Mouse (Mus musculus): ENCODE results near the gene Cpne4. TPM values are rescaled to one million over a fixed set of nuclear protein-coding genes. Genes with fewer than 3 reads are reported as not detected.
A peak's percentile ranks its signal among the peaks of the same experiment; 100 is the strongest.

Gene Cpne4
- polyA plus RNA-seq, 1 experiment from 2014 or later = 0.43 TPM

- 37% methylated on average over 2 of the region's 2 CpGs for WGBS
- ATAC-seq (ENCODE audit: low FRiP score) = no peak
- H3K36me3 ChIP-seq (ENCODE audit: control insufficient read depth, insufficient read depth, low read length) = no peaks in the 10 kb centered on the region
Measured at GRCm38 (mm10) chr9:105010721-105011120, 463.6 kb downstream of the Cpne4 start.

GRCm38 (mm10) chr9:105018186-105018585 is 471.1 kb downstream of the Cpne4 start:
- WGBS = 91% methylated on average over 7 of the region's 7 CpGs
- no peaks in the 10 kb centered on the region for H3K9me3 ChIP-seq (ENCODE audit: control insufficient read depth, low read length)
- no peak for DNase-seq (ENCODE audit: low spot score)
- no peak for ATAC-seq (ENCODE audit: low FRiP score)
- no peak overlapping the region for H3K4me3 ChIP-seq (ENCODE audit: low read depth, low read length)
- no peaks in the 10 kb centered on the region for H3K36me3 ChIP-seq (ENCODE audit: control insufficient read depth, insufficient read depth, low read length)
- H3K4me2 ChIP-seq (replicated peaks; ENCODE audit: low read depth, low read length) = no peak overlapping the region
- no peak overlapping the region for H3K9ac ChIP-seq (ENCODE audit: low read depth, low read length)
- H3K27me3 ChIP-seq (ENCODE audit: control insufficient read depth, insufficient read depth, low read length) = no peaks in the 10 kb centered on the region
- H3K4me1 ChIP-seq (replicated peaks; ENCODE audit: control insufficient read depth, insufficient read depth, low read length) = no peaks in the 10 kb centered on the region
- no peak overlapping the region for H3K27ac ChIP-seq (ENCODE audit: low read depth, low read length)

More at GRCm38 (mm10) chr9:105010721-105011120, 463.6 kb downstream of the Cpne4 start:
- H3K4me1 ChIP-seq (replicated peaks; ENCODE audit: control insufficient read depth, insufficient read depth, low read length) = no peaks in the 10 kb centered on the region
- no peaks in the 10 kb centered on the region for H3K9me3 ChIP-seq (ENCODE audit: control insufficient read depth, low read length)
- H3K9ac ChIP-seq (ENCODE audit: low read depth, low read length) = no peak overlapping the region
- H3K4me3 ChIP-seq (ENCODE audit: low read depth, low read length) = no peak overlapping the region
- H3K27me3 ChIP-seq (ENCODE audit: control insufficient read depth, insufficient read depth, low read length) = no peaks in the 10 kb centered on the region
- no peak for DNase-seq (ENCODE audit: low spot score)
- no peak overlapping the region for H3K27ac ChIP-seq (ENCODE audit: low read depth, low read length)
- no peak overlapping the region for H3K4me2 ChIP-seq (replicated peaks; ENCODE audit: low read depth, low read length)

- Histone ChIP-seq H3K4me3 (ENCODE audit: low read depth, low read length) (no peak overlapping the region), H3K9ac (ENCODE audit: low read depth, low read length) (no peak overlapping the region), H3K27me3 (ENCODE audit: control insufficient read depth, insufficient read depth, low read length) (no peaks in the 10 kb centered on the region), H3K36me3 (ENCODE audit: control insufficient read depth, insufficient read depth, low read length) (no peaks in the 10 kb centered on the region), H3K9me3 (ENCODE audit: control insufficient read depth, low read length) (no peaks in the 10 kb centered on the region), H3K4me1 (replicated peaks; ENCODE audit: control insufficient read depth, insufficient read depth, low read length) (no peaks in the 10 kb centered on the region), H3K27ac (ENCODE audit: low read depth, low read length) (no peak overlapping the region), H3K4me2 (replicated peaks; ENCODE audit: low read depth, low read length) (no peak overlapping the region)
- DNase-seq (ENCODE audit: low spot score) = no peak
- no peak for ATAC-seq (ENCODE audit: low FRiP score)
- WGBS = 81% methylated on average over 3 of the region's 3 CpGs
Measured at GRCm38 (mm10) chr9:105028311-105028710, 481.2 kb downstream of the Cpne4 start.

- Histone ChIP-seq H3K9ac (ENCODE audit: low read depth, low read length) (no peak overlapping the region), H3K27me3 (ENCODE audit: control insufficient read depth, insufficient read depth, low read length) (no peaks in the 10 kb centered on the region), H3K4me1 (replicated peaks; ENCODE audit: control insufficient read depth, insufficient read depth, low read length) (no peaks in the 10 kb centered on the region), H3K27ac (ENCODE audit: low read depth, low read length) (no peak overlapping the region), H3K9me3 (ENCODE audit: control insufficient read depth, low read length) (no peaks in the 10 kb centered on the region), H3K4me2 (replicated peaks; ENCODE audit: low read depth, low read length) (no peak overlapping the region), H3K36me3 (ENCODE audit: control insufficient read depth, insufficient read depth, low read length) (no peaks in the 10 kb centered on the region), H3K4me3 (ENCODE audit: low read depth, low read length) (no peak overlapping the region)
- 90% methylated on average over 9 of the region's 9 CpGs for WGBS
- DNase-seq (ENCODE audit: low spot score) (no peak), ATAC-seq (ENCODE audit: low FRiP score) (no peak)
Measured at GRCm38 (mm10) chr9:105032572-105032971, 485.5 kb downstream of the Cpne4 start.

GRCm38 (mm10) chr9:105033641-105034040 is 486.6 kb downstream of the Cpne4 start:
- H3K36me3 ChIP-seq (ENCODE audit: control insufficient read depth, insufficient read depth, low read length) = no peaks in the 10 kb centered on the region
- no peaks in the 10 kb centered on the region for H3K4me1 ChIP-seq (replicated peaks; ENCODE audit: control insufficient read depth, insufficient read depth, low read length)
- WGBS = 96% methylated on average over 7 of the region's 7 CpGs
- H3K4me3 ChIP-seq (ENCODE audit: low read depth, low read length) = no peak overlapping the region
- ATAC-seq (ENCODE audit: low FRiP score) (no peak), DNase-seq (ENCODE audit: low spot score) (no peak)
- no peak overlapping the region for H3K27ac ChIP-seq (ENCODE audit: low read depth, low read length)
- H3K4me2 ChIP-seq (replicated peaks; ENCODE audit: low read depth, low read length) = no peak overlapping the region
- no peaks in the 10 kb centered on the region for H3K9me3 ChIP-seq (ENCODE audit: control insufficient read depth, low read length)
- H3K9ac ChIP-seq (ENCODE audit: low read depth, low read length) = no peak overlapping the region
- H3K27me3 ChIP-seq (ENCODE audit: control insufficient read depth, insufficient read depth, low read length) = no peaks in the 10 kb centered on the region

GRCm38 (mm10) chr9:105037847-105038246 is 490.8 kb downstream of the Cpne4 start:
- Histone ChIP-seq H3K4me2 (replicated peaks; ENCODE audit: low read depth, low read length) (no peak overlapping the region), H3K4me3 (ENCODE audit: low read depth, low read length) (no peak overlapping the region), H3K27me3 (ENCODE audit: control insufficient read depth, insufficient read depth, low read length) (no peaks in the 10 kb centered on the region), H3K9me3 (ENCODE audit: control insufficient read depth, low read length) (no peaks in the 10 kb centered on the region), H3K27ac (ENCODE audit: low read depth, low read length) (no peak overlapping the region), H3K4me1 (replicated peaks; ENCODE audit: control insufficient read depth, insufficient read depth, low read length) (no peaks in the 10 kb centered on the region), H3K9ac (ENCODE audit: low read depth, low read length) (no peak overlapping the region), H3K36me3 (ENCODE audit: control insufficient read depth, insufficient read depth, low read length) (no peaks in the 10 kb centered on the region)
- ATAC-seq (ENCODE audit: low FRiP score) (no peak), DNase-seq (ENCODE audit: low spot score) (no peak)
- WGBS = 74% methylated on average over 3 of the region's 3 CpGs

- no peaks in the 10 kb centered on the region for H3K27me3 ChIP-seq (ENCODE audit: control insufficient read depth, insufficient read depth, low read length)
- no peak overlapping the region for H3K4me2 ChIP-seq (replicated peaks; ENCODE audit: low read depth, low read length)
- DNase-seq (ENCODE audit: low spot score) (no peak), ATAC-seq (ENCODE audit: low FRiP score) (no peak)
- H3K4me3 ChIP-seq (ENCODE audit: low read depth, low read length) = no peak overlapping the region
- no peak overlapping the region for H3K9ac ChIP-seq (ENCODE audit: low read depth, low read length)
- no peaks in the 10 kb centered on the region for H3K9me3 ChIP-seq (ENCODE audit: control insufficient read depth, low read length)
- 82% methylated on average over 7 of the region's 7 CpGs for WGBS
- H3K4me1 ChIP-seq (replicated peaks; ENCODE audit: control insufficient read depth, insufficient read depth, low read length) = no peaks in the 10 kb centered on the region
- H3K36me3 ChIP-seq (ENCODE audit: control insufficient read depth, insufficient read depth, low read length) = no peaks in the 10 kb centered on the region
- H3K27ac ChIP-seq (ENCODE audit: low read depth, low read length) = no peak overlapping the region
Measured at GRCm38 (mm10) chr9:105046014-105046413, 498.9 kb downstream of the Cpne4 start.

- no peak for ATAC-seq (ENCODE audit: low FRiP score)
Measured at GRCm38 (mm10) chr9:105048351-105048750, 501.3 kb downstream of the Cpne4 start.

GRCm38 (mm10) chr9:105049636-105050035 is 502.6 kb downstream of the Cpne4 start:
- no peak overlapping the region for H3K4me2 ChIP-seq (replicated peaks; ENCODE audit: low read depth, low read length)
- ATAC-seq (ENCODE audit: low FRiP score) (no peak), DNase-seq (ENCODE audit: low spot score) (no peak)
- H3K27me3 ChIP-seq (ENCODE audit: control insufficient read depth, insufficient read depth, low read length) = no peaks in the 10 kb centered on the region
- no peaks in the 10 kb centered on the region for H3K4me1 ChIP-seq (replicated peaks; ENCODE audit: control insufficient read depth, insufficient read depth, low read length)
- no peak overlapping the region for H3K9ac ChIP-seq (ENCODE audit: low read depth, low read length)
- WGBS = 48% methylated on average over 2 of the region's 2 CpGs
- no peak overlapping the region for H3K27ac ChIP-seq (ENCODE audit: low read depth, low read length)
- no peaks in the 10 kb centered on the region for H3K36me3 ChIP-seq (ENCODE audit: control insufficient read depth, insufficient read depth, low read length)
- no peaks in the 10 kb centered on the region for H3K9me3 ChIP-seq (ENCODE audit: control insufficient read depth, low read length)
- H3K4me3 ChIP-seq (ENCODE audit: low read depth, low read length) = no peak overlapping the region

More at GRCm38 (mm10) chr9:105048351-105048750, 501.3 kb downstream of the Cpne4 start:
- H3K9me3 ChIP-seq (ENCODE audit: control insufficient read depth, low read length) = no peaks in the 10 kb centered on the region
- no peak overlapping the region for H3K27ac ChIP-seq (ENCODE audit: low read depth, low read length)
- no peaks in the 10 kb centered on the region for H3K4me1 ChIP-seq (replicated peaks; ENCODE audit: control insufficient read depth, insufficient read depth, low read length)
- H3K4me3 ChIP-seq (ENCODE audit: low read depth, low read length) = no peak overlapping the region
- DNase-seq (ENCODE audit: low spot score) = peak; percentile 4
- H3K4me2 ChIP-seq (replicated peaks; ENCODE audit: low read depth, low read length) = no peak overlapping the region
- H3K9ac ChIP-seq (ENCODE audit: low read depth, low read length) = no peak overlapping the region
- no peaks in the 10 kb centered on the region for H3K36me3 ChIP-seq (ENCODE audit: control insufficient read depth, insufficient read depth, low read length)
- H3K27me3 ChIP-seq (ENCODE audit: control insufficient read depth, insufficient read depth, low read length) = no peaks in the 10 kb centered on the region
- 48% methylated on average over 10 of the region's 10 CpGs for WGBS
